Mouse (Mus musculus): ENCODE measurements around the gene Hus1b.

- TF ChIP-seq MYB (IDR thresholded peaks at IDR 0.05; ENCODE audit: low read depth, low read length) (no peak), CTCF (IDR thresholded peaks at IDR 0.05 in 2 of 3, conservative IDR thresholded peaks at IDR 0.05 in 1 of 3; ENCODE audit: control insufficient read depth in 1 of 3, insufficient read depth in 1 of 3, low read depth in 2 of 3, low read length in 3 of 3, poor library complexity in 1 of 3, severe bottlenecking in 1 of 3) (no peak), USF2 (IDR thresholded peaks at IDR 0.05; ENCODE audit: borderline replicate concordance in 1 of 2, insufficient read depth in 1 of 2, low read depth in 1 of 2, low read length in 2 of 2) (no peak), SIN3A (IDR thresholded peaks at IDR 0.05; ENCODE audit: low read length) (no peak), MAFK (IDR thresholded peaks at IDR 0.05; ENCODE audit: borderline replicate concordance, low read depth, low read length) (no peak), JUND (IDR thresholded peaks at IDR 0.05; ENCODE audit: low read depth, low read length) (no peak), TCF12 (IDR thresholded peaks at IDR 0.05; ENCODE audit: low read depth, low read length) (no peak), NELFE (IDR thresholded peaks at IDR 0.05; ENCODE audit: low read depth, low read length) (no peak)
Observed at GRCm38 (mm10) chr13:30945788-30946187, 1.8 kb downstream of the Hus1b start.

All from MEL (cell line).